Comparison of ENCODE assay signal across 8 mouse cellular contexts in the genomic region with DNA sequence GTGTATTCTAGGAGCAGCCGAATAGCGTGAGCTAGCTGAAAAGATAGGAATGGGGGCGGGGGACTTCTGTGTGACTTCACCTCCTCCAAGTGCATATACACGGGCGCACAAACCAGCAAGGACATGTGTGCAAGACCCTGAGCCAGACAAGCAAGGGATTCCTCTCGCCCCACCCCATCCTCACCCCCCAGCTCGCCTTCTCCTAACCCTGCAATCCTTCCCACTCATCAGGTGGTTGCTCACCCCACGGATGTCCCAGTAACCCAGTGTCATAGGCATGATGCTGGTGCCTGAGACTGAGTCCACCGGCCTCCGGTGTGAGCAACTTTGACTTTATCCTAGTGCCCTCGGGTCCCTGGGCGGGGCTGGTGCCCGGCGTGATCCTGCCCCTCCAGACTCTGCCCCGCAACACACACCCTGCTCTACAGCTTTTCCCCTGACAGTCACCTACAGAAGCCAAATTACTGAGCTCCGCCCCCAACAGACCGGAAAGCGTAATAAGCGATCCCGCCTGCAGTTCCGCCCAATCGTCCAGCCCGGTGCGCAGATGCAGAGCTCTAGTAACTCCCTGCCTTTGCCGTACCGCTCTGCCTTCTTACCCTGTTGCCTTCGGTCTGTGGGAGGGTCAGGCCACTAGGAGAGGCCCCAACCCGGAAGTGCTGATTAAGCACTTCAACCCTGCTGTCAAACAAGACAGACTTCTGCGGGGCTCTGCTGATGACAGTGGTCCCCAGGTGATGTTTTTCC. TPM values are rescaled to one million over a fixed set of nuclear protein-coding genes. Genes with fewer than 3 reads are reported as not detected.
DNase-seq lines count a peak whose midpoint lies in the region; ATAC-seq and TF ChIP-seq lines count a peak whose summit lies in the region.

A gene (minus strand): TSS at position 501 of the 747 bp plus-strand sequence.

- no peaks in the 10 kb centered on the region for H3K9me3 ChIP-seq in erythroblast, embryonic 14.5 days (ENCODE audit: control insufficient read depth, low read length)
- no peaks in the 10 kb centered on the region for H3K9me3 ChIP-seq in heart, embryonic 10.5 days
- H3K9me3 ChIP-seq in kidney, embryonic 14.5 days (ENCODE audit: control insufficient read depth, low read length) = no peaks in the 10 kb centered on the region
- no peaks in the 10 kb centered on the region for H3K9me3 ChIP-seq in limb, embryonic 14.5 days (ENCODE audit: control insufficient read depth, low read length)
- no peaks in the 10 kb centered on the region for H3K9me3 ChIP-seq in midbrain, embryonic 16.5 days (replicated peaks; ENCODE audit: control insufficient read depth, low read length, poor library complexity, severe bottlenecking)

- peak within 1 kb of the TSS; percentile 66 for H3K4me3 ChIP-seq in erythroblast, embryonic 14.5 days (replicated peaks)
- H3K4me3 ChIP-seq in heart, embryonic 10.5 days = peak within 1 kb of the TSS; percentile 67
- H3K4me3 ChIP-seq in kidney, embryonic 14.5 days (ENCODE audit: low read length) = peak within 1 kb of the TSS; percentile 55
- peak within 1 kb of the TSS; percentile 52 for H3K4me3 ChIP-seq in limb, embryonic 14.5 days (replicated peaks; ENCODE audit: low read length)
- H3K4me3 ChIP-seq in midbrain, embryonic 16.5 days (ENCODE audit: low read depth, low read length) = peak within 1 kb of the TSS; percentile 42
- H3K4me3 ChIP-seq in spleen, adult 2 months (ENCODE audit: extremely low read depth, insufficient read depth, insufficient read length) = peak within 1 kb of the TSS; percentile 56

- 4% methylated on average over 29 of the region's 29 CpGs for WGBS in heart, embryonic 10.5 days
- WGBS in kidney, embryonic 14.5 days = 5% methylated on average over 29 of the region's 29 CpGs
- 4% methylated on average over 29 of the region's 29 CpGs for WGBS in limb, embryonic 14.5 days
- 8% methylated on average over 29 of the region's 29 CpGs for WGBS in midbrain, embryonic 16.5 days
- WGBS in spleen, adult 2 months = 2% methylated on average over 29 of the region's 29 CpGs

- peak; percentile 94 for ATAC-seq in kidney, embryonic 14.5 days (ENCODE audit: low FRiP score, low TSS enrichment)
- ATAC-seq in limb, embryonic 14.5 days (ENCODE audit: low FRiP score, low read depth) = peak; percentile 86
- peak; percentile 92 for ATAC-seq in midbrain, embryonic 16.5 days

- TF ChIP-seq POLR2A in limb, embryonic 14.5 days (IDR thresholded peaks at IDR 0.05; ENCODE audit: borderline replicate concordance, extremely low read depth, insufficient read depth, insufficient read length) = 0 out of 2 replicates have a peak, but pooled peaks have one; percentile 26
- TF ChIP-seq POLR2A in spleen, adult 2 months (IDR thresholded peaks at IDR 0.05; ENCODE audit: low read depth, low read length) = peak; percentile 9; the same call in 1 of the 2 replicates

- H3K36me3 ChIP-seq in erythroblast, embryonic 14.5 days (ENCODE audit: control insufficient read depth) = no peaks in the 10 kb centered on the region
- no peaks in the 10 kb centered on the region for H3K36me3 ChIP-seq in heart, embryonic 10.5 days
- H3K36me3 ChIP-seq in kidney, embryonic 14.5 days (ENCODE audit: control insufficient read depth, insufficient read depth, low read length) = no peaks in the 10 kb centered on the region
- H3K36me3 ChIP-seq in limb, embryonic 14.5 days (ENCODE audit: control insufficient read depth, insufficient read depth, low read length) = no peaks in the 10 kb centered on the region
- H3K36me3 ChIP-seq in midbrain, embryonic 16.5 days (ENCODE audit: control insufficient read depth, insufficient read depth, low read length) = no peaks in the 10 kb centered on the region
- H3K36me3 ChIP-seq in spleen, adult 2 months (ENCODE audit: control insufficient read depth, insufficient read depth, low read length) = no peaks in the 10 kb centered on the region

- DNase-seq in B cell, adult 2 months = peak; percentile 81 to 82
- peak; percentile 54 for DNase-seq in brain, embryonic 18.5 days (ENCODE audit: low read depth, low spot score)
- DNase-seq in heart, embryonic 10.5 days (ENCODE audit: low spot score) = peak; percentile 97
- peak; percentile 87 for DNase-seq in limb, embryonic 14.5 days (ENCODE audit: low spot score)
- peak; percentile 73 to 85 for DNase-seq in spleen, adult 2 months (ENCODE audit: low read depth in 1 of 2, low spot score in 2 of 2)

- no peak for TF ChIP-seq CTCF in spleen, adult 2 months (IDR thresholded peaks at IDR 0.05; ENCODE audit: extremely low read depth, insufficient read depth, insufficient read length, insufficient replicate concordance)

- peaks cover 30% of the 10 kb centered on the region for H3K4me1 ChIP-seq in erythroblast, embryonic 14.5 days (ENCODE audit: control insufficient read depth)
- peaks cover 16% of the 10 kb centered on the region; the same call in 1 of the 2 replicates for H3K4me1 ChIP-seq in heart, embryonic 10.5 days
- H3K4me1 ChIP-seq in kidney, embryonic 14.5 days (ENCODE audit: control insufficient read depth, insufficient read depth, low read length) = peaks cover 6% of the 10 kb centered on the region; the same call in 1 of the 2 replicates
- no peaks in the 10 kb centered on the region for H3K4me1 ChIP-seq in limb, embryonic 14.5 days (ENCODE audit: control insufficient read depth, insufficient read depth, low read length)
- H3K4me1 ChIP-seq in midbrain, embryonic 16.5 days (ENCODE audit: control insufficient read depth, insufficient read depth, low read length) = peaks cover 5% of the 10 kb centered on the region; the same call in 1 of the 2 replicates
- peaks cover 3% of the 10 kb centered on the region; the same call in 1 of the 2 replicates for H3K4me1 ChIP-seq in spleen, adult 2 months (ENCODE audit: control insufficient read depth, insufficient read depth, insufficient read length)

- H3K9ac ChIP-seq in kidney, embryonic 14.5 days (ENCODE audit: low read depth, low read length) = peak within 1 kb of the TSS; percentile 72
- peak within 1 kb of the TSS; percentile 65 for H3K9ac ChIP-seq in limb, embryonic 14.5 days (ENCODE audit: low read depth, low read length, severe bottlenecking)
- H3K9ac ChIP-seq in midbrain, embryonic 16.5 days (ENCODE audit: low read depth, low read length) = peak within 1 kb of the TSS; percentile 64

- peak within 1 kb of the TSS; percentile 87 for H3K27ac ChIP-seq in heart, embryonic 10.5 days
- H3K27ac ChIP-seq in kidney, embryonic 14.5 days (ENCODE audit: low read depth, low read length) = 0 out of 2 replicates have a peak within 1 kb of the TSS, but pooled peaks have one; percentile 42
- 0 out of 2 replicates have a peak within 1 kb of the TSS, but pooled peaks have one; percentile 52 for H3K27ac ChIP-seq in limb, embryonic 14.5 days (replicated peaks; ENCODE audit: low read depth, low read length)
- H3K27ac ChIP-seq in midbrain, embryonic 16.5 days (ENCODE audit: low read length) = peak within 1 kb of the TSS; percentile 40; the same call in 1 of the 2 replicates
- H3K27ac ChIP-seq in spleen, adult 2 months (ENCODE audit: insufficient read depth, low read length) = peak within 1 kb of the TSS; percentile 30

- peak within 1 kb of the TSS; percentile 92 for H3K4me2 ChIP-seq in kidney, embryonic 14.5 days (replicated peaks; ENCODE audit: low read depth, low read length)
- H3K4me2 ChIP-seq in limb, embryonic 14.5 days (replicated peaks; ENCODE audit: low read depth, low read length, severe bottlenecking) = peak within 1 kb of the TSS; percentile 87
- H3K4me2 ChIP-seq in midbrain, embryonic 16.5 days (ENCODE audit: low read length) = peak within 1 kb of the TSS; percentile 60

- H3K27me3 ChIP-seq in erythroblast, embryonic 14.5 days (ENCODE audit: control insufficient read depth) = no peaks in the 10 kb centered on the region
- H3K27me3 ChIP-seq in heart, embryonic 10.5 days (ENCODE audit: insufficient read depth, poor library complexity, severe bottlenecking) = no peaks in the 10 kb centered on the region
- no peaks in the 10 kb centered on the region for H3K27me3 ChIP-seq in kidney, embryonic 14.5 days (ENCODE audit: control insufficient read depth, insufficient read depth, low read length)
- H3K27me3 ChIP-seq in limb, embryonic 14.5 days (ENCODE audit: control insufficient read depth, insufficient read depth, low read length) = no peaks in the 10 kb centered on the region
- no peaks in the 10 kb centered on the region for H3K27me3 ChIP-seq in midbrain, embryonic 16.5 days (ENCODE audit: control insufficient read depth, insufficient read depth, low read depth, low read length)
- H3K27me3 ChIP-seq in spleen, adult 2 months (ENCODE audit: control insufficient read depth, insufficient read depth, low read length) = no peaks in the 10 kb centered on the region

RNA-seq across cellular contexts. Expression of the gene that starts here (rescaled TPM):
- 0.02 and 0.07 TPM in 2 replicates for polyA plus RNA-seq in erythroblast, embryonic 14.5 days (2012)
- polyA plus RNA-seq in heart, embryonic 10.5 days (2016; fragmentation: Nextera tagmentation; extraction: Ambion mirVana) = 16.9 and 21.1 TPM in 2 replicates
- polyA plus RNA-seq in kidney, embryonic 14.5 days (2014; fragmentation: Nextera tagmentation; extraction: Ambion mirVana) = 17.2 and 18.4 TPM in 2 replicates
- 14.4 and 14.5 TPM in 2 replicates for polyA plus RNA-seq in limb, embryonic 14.5 days (2012; rRNA removed)
- polyA plus RNA-seq in limb, embryonic 14.5 days (2014; fragmentation: Nextera tagmentation; extraction: Ambion mirVana) = 14.4 and 16.2 TPM in 2 replicates
- polyA plus RNA-seq in midbrain, embryonic 16.5 days (2015; fragmentation: Nextera tagmentation; extraction: Ambion mirVana) = 22.2 and 23.1 TPM in 2 replicates
- 4.6 and 5.7 TPM in 2 replicates for polyA plus RNA-seq in spleen, adult 2 months (2012; rRNA removed)

Comparison
In these comparisons a context has a peak if more than half of its experiments do, and no peak if none do; other contexts are left out.
1. Peak in every context shown above with its lines: DNase-seq, ATAC-seq, H3K4me3 ChIP-seq and H3K27ac ChIP-seq.
2. H3K27ac ChIP-seq: peak in every context shown above with its lines; median percentile 87 in heart, embryonic 10.5 days; 52 in limb, embryonic 14.5 days; 42 in kidney, embryonic 14.5 days; 40 in midbrain, embryonic 16.5 days; 30 in spleen, adult 2 months.